Mouse (Mus musculus) limb, embryonic 10.5 days (tissue): ENCODE results near the gene Spg20. TPM values are rescaled to one million over a fixed set of nuclear protein-coding genes. Genes with fewer than 3 reads are reported as not detected.
A peak's percentile ranks its signal among the peaks of the same experiment; 100 is the strongest.

Experiments
- DNase-seq: peaks from one replicate; pipeline ENCODE4 v3.0.0-alpha.2; 2017; ENCODE audit warnings: low spot score
- H3K27ac ChIP-seq: fragments of 300-500 bp; sonication (generic); 2 replicates; pipeline ENCODE4 v1.5.1; 2016; ENCODE audit warnings: mild to moderate bottlenecking
- H3K27me3 ChIP-seq: fragments of 300-500 bp; sonication (generic); 2 replicates; pipeline ENCODE4 v1.6.1; 2016; ENCODE audit warnings: low read depth, mild to moderate bottlenecking; ENCODE audit not compliant: poor library complexity, severe bottlenecking
- H3K36me3 ChIP-seq: fragments of 300-500 bp; sonication (generic); 2 replicates; pipeline ENCODE4 v1.6.1; 2016; ENCODE audit warnings: mild to moderate bottlenecking, moderate library complexity
- H3K4me1 ChIP-seq: fragments of 300-500 bp; sonication (generic); 2 replicates; pipeline ENCODE4 v1.6.1; 2016
- H3K4me3 ChIP-seq: fragments of 300-500 bp; sonication (generic); 2 replicates; pipeline ENCODE4 v1.5.1; 2016; ENCODE audit warnings: mild to moderate bottlenecking, moderate library complexity
- H3K9me3 ChIP-seq: fragments of 300-500 bp; sonication (generic); replicated peaks from 2 replicates; pipeline ENCODE4 v1.6.1; 2016; ENCODE audit warnings: mild to moderate bottlenecking
- WGBS: fragments of 180-500 bp; shearing (Covaris S2); methylation state at CpG from one replicate; pipeline ENCODE4 v1.1.7; 2016; 5-methylcytosine and 5-hydroxymethylcytosine counted together
- polyA plus RNA-seq: library from polyadenylated mRNA; unstranded; fragments of >200 nt; fragmentation: Nextera tagmentation; extraction: Ambion mirVana; gene quantifications from 2 replicates; pipeline ENCODE4 v1.2.1, GENCODE M21; 2016

Gene Spg20
- 72.5 and 88.5 TPM in 2 replicates for polyA plus RNA-seq

- peaks cover 17% of the 10 kb centered on the region; the same call in 1 of the 2 replicates for H3K4me1 ChIP-seq
- no peaks in the 10 kb centered on the region for H3K27me3 ChIP-seq
- H3K9me3 ChIP-seq, result no peaks in the 10 kb centered on the region
- WGBS, result 1% methylated on average over 58 of the region's 58 CpGs
- H3K4me3 ChIP-seq, result peak within 1 kb of the TSS; percentile 93
- H3K27ac ChIP-seq, result peak within 1 kb of the TSS; percentile 99
- peak; percentile 99 for DNase-seq
- peaks cover 10% of the 10 kb centered on the region for H3K36me3 ChIP-seq
Measured at GRCm38 (mm10) chr3:55111935-55112709, at the start of gene Spg20. Gene Spg20, plus strand, starts transcription at chr3:55112108.

DNA sequence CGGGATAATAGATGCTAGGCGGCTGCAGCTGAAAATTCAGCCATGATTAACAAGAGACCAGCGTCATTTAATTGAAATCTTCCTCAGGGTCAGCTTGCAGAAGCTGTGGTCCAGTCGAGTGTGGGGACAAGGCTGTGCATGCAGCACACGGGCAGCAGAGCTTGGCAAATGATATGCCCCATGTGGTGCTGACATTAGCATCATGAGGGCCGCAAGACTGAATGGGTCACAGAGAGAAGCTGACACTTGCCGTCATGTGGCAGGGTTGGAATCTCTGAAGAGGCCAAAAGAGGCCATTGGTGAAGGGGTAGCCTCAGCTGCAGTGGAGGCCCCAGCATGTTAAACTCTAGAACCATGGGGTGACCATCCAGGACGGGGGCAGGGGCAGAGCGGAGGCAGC lies 49.3 kb upstream of the Spg20 start:
- DNase-seq, result no peak
- 81% methylated on average over 9 of the region's 9 CpGs for WGBS

DNA sequence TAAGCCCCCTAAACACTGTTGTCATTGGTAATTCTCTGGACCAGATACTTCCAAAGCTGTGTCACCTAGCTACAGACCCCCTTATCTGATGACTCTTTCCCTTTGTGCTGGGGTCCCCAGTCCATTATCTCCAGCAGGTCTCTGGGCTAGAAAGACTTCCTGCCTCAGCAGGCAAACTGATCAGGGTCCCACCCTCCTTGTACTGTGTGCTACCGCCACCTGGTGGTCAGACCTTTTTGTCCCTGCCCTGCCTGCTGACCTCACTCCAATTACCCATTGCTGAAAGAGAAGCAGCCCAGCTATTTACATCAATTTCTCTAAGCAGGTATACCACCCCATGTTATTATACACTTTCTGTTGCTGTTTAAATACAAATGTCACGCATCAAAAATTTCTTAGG lies 47.5 kb upstream of the Spg20 start:
- Histone ChIP-seq H3K36me3 (no peaks in the 10 kb centered on the region), H3K9me3 (no peaks in the 10 kb centered on the region), H3K4me3 (no peak overlapping the region), H3K27ac (no peak overlapping the region), H3K27me3 (0 out of 2 replicates have a peak, but pooled peaks cover 12% of the 10 kb centered on the region), H3K4me1 (no peaks in the 10 kb centered on the region)
- peak; percentile 88 for DNase-seq
- WGBS, result 10% methylated on average over 2 of the region's 2 CpGs

More for the DNA sequence above, 49.3 kb upstream of the Spg20 start:
- H3K4me3 ChIP-seq, result no peak overlapping the region
- peaks cover 15% of the 10 kb centered on the region for H3K27me3 ChIP-seq
- H3K27ac ChIP-seq, result no peak overlapping the region
- no peaks in the 10 kb centered on the region for H3K4me1 ChIP-seq
- H3K36me3 ChIP-seq, result no peaks in the 10 kb centered on the region
- no peaks in the 10 kb centered on the region for H3K9me3 ChIP-seq

- H3K4me3 ChIP-seq, result no peak overlapping the region
- WGBS, result 77% methylated on average over 14 of the region's 14 CpGs
- no peak for DNase-seq
- H3K4me1 ChIP-seq, result no peaks in the 10 kb centered on the region
- no peaks in the 10 kb centered on the region for H3K36me3 ChIP-seq
- no peak overlapping the region for H3K27ac ChIP-seq
- H3K27me3 ChIP-seq, result 0 out of 2 replicates have a peak, but pooled peaks cover 12% of the 10 kb centered on the region
- H3K9me3 ChIP-seq, result no peaks in the 10 kb centered on the region
Measured at GRCm38 (mm10) chr3:55065738-55066665, 45.9 kb upstream of the Spg20 start.

DNA sequence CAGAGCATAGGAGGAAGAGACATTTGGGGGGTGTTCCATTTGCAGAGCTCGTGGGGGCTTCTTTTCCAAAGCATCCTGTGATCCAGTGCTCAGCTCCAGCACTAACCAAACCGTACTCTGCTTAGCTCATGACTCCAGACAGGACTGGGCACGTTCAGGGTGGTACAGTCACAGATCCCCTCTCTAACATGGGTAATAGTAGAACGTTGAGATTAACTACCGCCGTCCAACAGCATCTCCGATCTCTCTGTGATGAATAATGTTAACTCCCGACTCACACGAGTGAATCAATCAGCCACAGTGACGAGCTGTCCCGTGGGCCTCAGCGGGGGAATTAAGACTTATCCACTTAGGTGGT lies 45.3 kb upstream of the Spg20 start:
- no peak for DNase-seq
- Histone ChIP-seq H3K4me3 (no peak overlapping the region), H3K9me3 (no peaks in the 10 kb centered on the region), H3K27me3 (0 out of 2 replicates have a peak, but pooled peaks cover 12% of the 10 kb centered on the region), H3K27ac (no peak overlapping the region), H3K36me3 (no peaks in the 10 kb centered on the region), H3K4me1 (no peaks in the 10 kb centered on the region)
- 79% methylated on average over 12 of the region's 12 CpGs for WGBS

- Histone ChIP-seq H3K9me3 (no peaks in the 10 kb centered on the region), H3K4me1 (no peaks in the 10 kb centered on the region), H3K4me3 (no peak overlapping the region), H3K36me3 (no peaks in the 10 kb centered on the region), H3K27me3 (0 out of 2 replicates have a peak, but pooled peaks cover 12% of the 10 kb centered on the region), H3K27ac (no peak overlapping the region)
- WGBS, result 30% methylated on average over 7 of the region's 7 CpGs
- DNase-seq, result no peak
Measured at GRCm38 (mm10) chr3:55067791-55068434, 44.0 kb upstream of the Spg20 start.

DNA sequence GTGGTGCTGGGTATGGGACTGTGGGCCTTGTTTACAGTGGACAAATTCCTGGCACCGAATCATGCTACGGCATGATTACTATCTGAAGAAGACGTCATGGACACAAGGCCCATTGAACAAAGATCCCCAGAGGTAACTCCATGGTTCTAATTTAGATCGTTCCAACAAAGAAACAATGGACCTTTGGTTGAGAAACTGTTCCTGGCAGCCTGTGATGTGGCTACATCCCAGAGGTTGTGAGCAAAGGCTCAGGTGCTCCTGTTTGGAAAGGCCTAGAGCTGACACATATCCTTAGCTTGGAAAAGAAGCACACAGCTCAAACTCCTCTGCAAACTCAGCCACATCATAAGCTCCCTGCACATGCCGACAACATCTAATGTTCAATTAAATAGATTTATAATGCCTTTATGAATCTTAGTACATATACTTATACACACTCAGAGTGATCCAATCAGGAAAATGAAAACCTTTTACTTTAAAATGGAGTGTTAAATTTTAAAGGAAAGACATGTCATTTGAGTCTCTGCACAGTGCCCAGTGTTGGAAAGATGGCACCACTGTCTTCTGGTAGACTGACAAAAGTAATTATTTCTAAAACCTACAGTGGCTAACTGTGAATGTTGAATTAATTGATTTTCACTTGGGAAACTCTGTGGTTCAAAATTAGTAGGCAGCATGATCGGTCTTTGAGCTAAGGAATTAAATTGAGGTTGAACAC lies 37.2 kb upstream of the Spg20 start:
- no peaks in the 10 kb centered on the region for H3K9me3 ChIP-seq
- no peak overlapping the region for H3K27ac ChIP-seq
- no peaks in the 10 kb centered on the region for H3K36me3 ChIP-seq
- H3K4me1 ChIP-seq, result no peaks in the 10 kb centered on the region
- no peak overlapping the region for H3K4me3 ChIP-seq
- no peaks in the 10 kb centered on the region for H3K27me3 ChIP-seq
- WGBS, result 93% methylated on average over 6 of the region's 6 CpGs
- DNase-seq, result no peak

DNA sequence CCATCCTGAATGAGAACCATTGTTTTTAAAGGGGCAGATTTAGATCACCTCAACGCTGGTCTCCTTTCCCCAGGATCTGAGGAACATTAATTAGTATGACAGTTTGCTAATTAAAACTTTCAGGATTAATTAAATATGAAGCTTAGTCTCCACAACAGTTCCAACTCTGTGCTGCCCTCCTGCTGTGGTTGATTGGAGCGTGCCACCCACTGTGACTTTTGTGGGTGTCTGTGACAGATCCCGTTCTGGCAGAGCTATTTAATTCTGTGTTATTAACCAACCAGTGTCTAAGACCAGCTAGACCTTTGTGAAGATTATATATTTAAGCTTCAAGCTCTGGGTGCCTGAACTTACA lies 36.6 kb upstream of the Spg20 start:
- Histone ChIP-seq H3K4me3 (no peak overlapping the region), H3K36me3 (no peaks in the 10 kb centered on the region), H3K4me1 (no peaks in the 10 kb centered on the region), H3K27ac (no peak overlapping the region), H3K9me3 (no peaks in the 10 kb centered on the region), H3K27me3 (no peaks in the 10 kb centered on the region)
- DNase-seq, result no peak
- 68% methylated on average over 3 of the region's 3 CpGs for WGBS

DNA sequence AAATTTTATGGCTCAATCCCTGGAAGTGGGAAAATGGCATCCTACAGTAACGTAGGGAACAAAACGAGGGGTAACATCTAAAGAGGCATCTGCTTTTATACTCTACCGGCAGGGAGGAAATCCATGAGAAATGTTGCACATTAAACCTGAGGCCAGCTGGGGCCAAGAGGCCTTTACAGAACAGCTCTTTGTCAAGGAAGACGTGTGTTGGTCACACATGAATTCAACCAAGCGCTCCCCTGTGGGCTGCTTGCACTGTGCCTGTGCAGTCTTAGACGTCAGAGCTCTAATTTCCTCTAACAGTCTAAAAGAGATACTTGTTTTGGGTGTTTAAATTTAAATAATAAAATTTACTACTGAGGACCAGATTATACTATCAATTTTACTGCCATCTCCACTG lies 33.7 kb upstream of the Spg20 start:
- 74% methylated on average over 6 of the region's 6 CpGs for WGBS
- H3K4me3 ChIP-seq, result no peak overlapping the region
- H3K27me3 ChIP-seq, result no peaks in the 10 kb centered on the region
- no peak for DNase-seq
- no peaks in the 10 kb centered on the region for H3K9me3 ChIP-seq
- no peaks in the 10 kb centered on the region for H3K36me3 ChIP-seq
- H3K27ac ChIP-seq, result no peak overlapping the region
- no peaks in the 10 kb centered on the region for H3K4me1 ChIP-seq

DNA sequence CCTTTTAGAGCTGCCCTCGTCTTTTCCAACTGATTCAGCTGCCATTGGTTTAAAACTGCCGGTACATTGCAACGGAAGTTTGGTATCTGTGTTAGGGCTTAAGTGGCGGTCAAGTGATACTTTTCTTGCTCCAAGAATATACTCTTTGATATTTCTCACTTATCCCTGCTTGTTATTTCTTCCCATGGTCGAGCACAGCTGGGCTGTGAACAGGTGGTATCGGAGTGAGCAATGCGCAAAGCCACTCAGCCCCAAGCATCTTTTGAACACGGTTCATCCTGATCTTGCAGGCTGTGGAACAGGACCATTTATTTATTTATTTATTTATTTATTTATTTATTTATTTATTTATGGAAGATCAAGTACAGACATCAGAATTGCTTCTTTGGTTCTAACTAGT lies 32.3 kb upstream of the Spg20 start:
- Histone ChIP-seq H3K4me1 (no peaks in the 10 kb centered on the region), H3K4me3 (no peak overlapping the region), H3K9me3 (no peaks in the 10 kb centered on the region), H3K27ac (no peak overlapping the region), H3K27me3 (no peaks in the 10 kb centered on the region), H3K36me3 (no peaks in the 10 kb centered on the region)
- WGBS, result 84% methylated on average over 8 of the region's 8 CpGs
- DNase-seq, result no peak

- Histone ChIP-seq H3K9me3 (no peaks in the 10 kb centered on the region), H3K27ac (no peak overlapping the region), H3K36me3 (no peaks in the 10 kb centered on the region), H3K4me3 (no peak overlapping the region), H3K27me3 (no peaks in the 10 kb centered on the region), H3K4me1 (no peaks in the 10 kb centered on the region)
- 20% methylated on average over 6 of the region's 6 CpGs for WGBS
- DNase-seq, result peak; percentile 72
Measured at GRCm38 (mm10) chr3:55080055-55080454, 31.9 kb upstream of the Spg20 start.

- WGBS, result 73% methylated on average over 6 of the region's 6 CpGs
- H3K4me1 ChIP-seq, result no peaks in the 10 kb centered on the region
- no peak overlapping the region for H3K4me3 ChIP-seq
- no peak overlapping the region for H3K27ac ChIP-seq
- H3K9me3 ChIP-seq, result no peaks in the 10 kb centered on the region
- H3K27me3 ChIP-seq, result no peaks in the 10 kb centered on the region
- H3K36me3 ChIP-seq, result no peaks in the 10 kb centered on the region
- no peak for DNase-seq
Measured at GRCm38 (mm10) chr3:55084781-55085180, 27.1 kb upstream of the Spg20 start.
